Mouse (Mus musculus): ENCODE measurements around the gene Slpi. TPM values are rescaled to one million over a fixed set of nuclear protein-coding genes. Genes with fewer than 3 reads are reported as not detected.

The Slpi gene
- polyA plus RNA-seq, 1 experiment from 2014 or later, result 82.5 TPM

- Histone ChIP-seq H3K9ac (ENCODE audit: low read depth, low read length) (0 out of 2 replicates have a peak overlapping the region, but pooled peaks have one; percentile 22), H3K4me1 (replicated peaks; ENCODE audit: control insufficient read depth, insufficient read depth, low read length) (peaks cover 49% of the 10 kb centered on the region), H3K9me3 (ENCODE audit: control insufficient read depth) (no peaks in the 10 kb centered on the region), H3K36me3 (ENCODE audit: control insufficient read depth, insufficient read depth) (peaks cover 8% of the 10 kb centered on the region), H3K4me2 (replicated peaks; ENCODE audit: low read depth) (peak overlapping the region; percentile 60), H3K4me3 (ENCODE audit: low read depth, low read length) (no peak overlapping the region), H3K27me3 (replicated peaks; ENCODE audit: control insufficient read depth, insufficient read depth, low read length) (no peaks in the 10 kb centered on the region), H3K27ac (ENCODE audit: low read depth, low read length) (peak overlapping the region; percentile 95)
- 27% methylated on average over 3 of the region's 3 CpGs for WGBS
- ATAC-seq, result no peak
- no peak for TF ChIP-seq CTCF (IDR thresholded peaks at IDR 0.05; ENCODE audit: low read depth)
Observed at GRCm38 (mm10) chr2:164434681-164435080, 45.8 kb upstream of the Slpi start.

GRCm38 (mm10) chr2:164433278-164433895, 44.5 kb upstream of the Slpi start:
- 43% methylated on average over 9 of the region's 9 CpGs for WGBS
- no peak for ATAC-seq
- H3K4me1 ChIP-seq (replicated peaks; ENCODE audit: control insufficient read depth, insufficient read depth, low read length), result peaks cover 49% of the 10 kb centered on the region
- peaks cover 21% of the 10 kb centered on the region for H3K36me3 ChIP-seq (ENCODE audit: control insufficient read depth, insufficient read depth)
- peak overlapping the region; percentile 95 for H3K27ac ChIP-seq (ENCODE audit: low read depth, low read length)
- H3K9ac ChIP-seq (ENCODE audit: low read depth, low read length), result peak overlapping the region; percentile 55
- TF ChIP-seq CTCF (IDR thresholded peaks at IDR 0.05; ENCODE audit: low read depth), result no peak
- H3K27me3 ChIP-seq (replicated peaks; ENCODE audit: control insufficient read depth, insufficient read depth, low read length), result no peaks in the 10 kb centered on the region
- H3K4me2 ChIP-seq (replicated peaks; ENCODE audit: low read depth), result peak overlapping the region; percentile 60
- 0 out of 2 replicates have a peak overlapping the region, but pooled peaks have one; percentile 26 for H3K4me3 ChIP-seq (ENCODE audit: low read depth, low read length)
- H3K9me3 ChIP-seq (ENCODE audit: control insufficient read depth), result no peaks in the 10 kb centered on the region

GRCm38 (mm10) chr2:164432541-164433191, 43.8 kb upstream of the Slpi start:
- Histone ChIP-seq H3K9ac (ENCODE audit: low read depth, low read length) (peak overlapping the region; percentile 55), H3K27me3 (replicated peaks; ENCODE audit: control insufficient read depth, insufficient read depth, low read length) (no peaks in the 10 kb centered on the region), H3K9me3 (ENCODE audit: control insufficient read depth) (no peaks in the 10 kb centered on the region), H3K36me3 (ENCODE audit: control insufficient read depth, insufficient read depth) (peaks cover 28% of the 10 kb centered on the region), H3K27ac (ENCODE audit: low read depth, low read length) (peak overlapping the region; percentile 91), H3K4me2 (replicated peaks; ENCODE audit: low read depth) (peak overlapping the region; percentile 60), H3K4me1 (replicated peaks; ENCODE audit: control insufficient read depth, insufficient read depth, low read length) (peaks cover 49% of the 10 kb centered on the region), H3K4me3 (ENCODE audit: low read depth, low read length) (0 out of 2 replicates have a peak overlapping the region, but pooled peaks have one; percentile 26)
- TF ChIP-seq CTCF (IDR thresholded peaks at IDR 0.05; ENCODE audit: low read depth), result 0 out of 2 replicates have a peak, but pooled peaks have one; percentile 4
- ATAC-seq, result no peak
- 15% methylated on average over 22 of the region's 22 CpGs for WGBS

- WGBS, result 31% methylated on average over 9 of the region's 9 CpGs
- Histone ChIP-seq H3K9ac (ENCODE audit: low read depth, low read length) (peak overlapping the region; percentile 55), H3K4me1 (replicated peaks; ENCODE audit: control insufficient read depth, insufficient read depth, low read length) (peaks cover 49% of the 10 kb centered on the region), H3K4me3 (ENCODE audit: low read depth, low read length) (peak overlapping the region; percentile 11; the same call in 1 of the 2 replicates), H3K9me3 (ENCODE audit: control insufficient read depth) (no peaks in the 10 kb centered on the region), H3K4me2 (replicated peaks; ENCODE audit: low read depth) (peak overlapping the region; percentile 60), H3K27me3 (replicated peaks; ENCODE audit: control insufficient read depth, insufficient read depth, low read length) (no peaks in the 10 kb centered on the region), H3K36me3 (ENCODE audit: control insufficient read depth, insufficient read depth) (peaks cover 35% of the 10 kb centered on the region), H3K27ac (ENCODE audit: low read depth, low read length) (peak overlapping the region; percentile 91)
- peak; percentile 53 for ATAC-seq
- TF ChIP-seq CTCF (IDR thresholded peaks at IDR 0.05; ENCODE audit: low read depth), result no peak
Observed at GRCm38 (mm10) chr2:164431676-164432465, 43.0 kb upstream of the Slpi start.

- no peak for ATAC-seq
- no peak overlapping the region; the same call in 1 of the 2 replicates for H3K9ac ChIP-seq (ENCODE audit: low read depth, low read length)
- H3K36me3 ChIP-seq (ENCODE audit: control insufficient read depth, insufficient read depth), result peaks cover 47% of the 10 kb centered on the region
- no peak overlapping the region for H3K4me3 ChIP-seq (ENCODE audit: low read depth, low read length)
- peak; percentile 56 for TF ChIP-seq CTCF (IDR thresholded peaks at IDR 0.05; ENCODE audit: low read depth)
- peak overlapping the region; percentile 60 for H3K4me2 ChIP-seq (replicated peaks; ENCODE audit: low read depth)
- H3K4me1 ChIP-seq (replicated peaks; ENCODE audit: control insufficient read depth, insufficient read depth, low read length), result peaks cover 47% of the 10 kb centered on the region
- H3K9me3 ChIP-seq (ENCODE audit: control insufficient read depth), result no peaks in the 10 kb centered on the region
- WGBS, result 21% methylated on average over 7 of the region's 7 CpGs
- no peaks in the 10 kb centered on the region for H3K27me3 ChIP-seq (replicated peaks; ENCODE audit: control insufficient read depth, insufficient read depth, low read length)
- no peak overlapping the region for H3K27ac ChIP-seq (ENCODE audit: low read depth, low read length)
Observed at GRCm38 (mm10) chr2:164430697-164431096, 41.8 kb upstream of the Slpi start.
